Mouse (Mus musculus): ENCODE results near the gene Sstr4. TPM values are rescaled to one million over a fixed set of nuclear protein-coding genes. Genes with fewer than 3 reads are reported as not detected.

Sstr4 gene
- polyA plus RNA-seq (2016; fragmentation: Nextera tagmentation; extraction: Ambion mirVana), result 1.1 TPM in 2 replicates

- Histone ChIP-seq H3K27me3 (ENCODE audit: poor library complexity, severe bottlenecking) (peaks cover 50% of the 10 kb centered on the region), H3K27ac (peak within 1 kb of the TSS; percentile 65), H3K4me1 (peaks cover 19% of the 10 kb centered on the region), H3K9me3 (no peaks in the 10 kb centered on the region), H3K36me3 (replicated peaks) (no peaks in the 10 kb centered on the region), H3K4me3 (peak within 1 kb of the TSS; percentile 63)
- WGBS, result 4% methylated on average over 83 of the region's 83 CpGs
- peak; percentile 47 for DNase-seq (ENCODE audit: extremely low spot score, low spot score)
Measured at GRCm38 (mm10) chr2:148395131-148396051, at the start of gene Sstr4. Gene Sstr4, plus strand, starts transcription at chr2:148395344.

DNA sequence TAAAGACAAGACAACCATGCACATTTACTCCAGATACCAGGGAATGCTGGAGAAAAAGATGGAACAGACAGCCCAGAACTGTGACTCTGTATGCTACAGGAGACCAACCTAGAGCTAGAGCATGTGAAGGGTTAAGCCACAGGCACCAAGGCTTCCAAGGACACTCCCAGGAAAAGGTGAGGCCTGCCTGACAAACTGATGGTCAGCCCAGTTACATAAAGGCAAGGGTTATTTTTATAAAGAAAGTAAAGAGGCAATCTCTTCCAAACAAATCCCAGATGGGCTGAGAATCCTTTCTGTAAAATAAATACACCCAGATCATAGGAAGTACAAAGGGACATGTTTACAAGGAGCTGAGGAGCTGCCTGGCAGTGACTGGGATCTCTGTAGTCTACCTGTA, 49.8 kb upstream of the Sstr4 start:
- Histone ChIP-seq H3K4me1 (no peaks in the 10 kb centered on the region), H3K27ac (no peak overlapping the region), H3K36me3 (replicated peaks) (no peaks in the 10 kb centered on the region), H3K4me3 (no peak overlapping the region), H3K27me3 (ENCODE audit: poor library complexity, severe bottlenecking) (no peaks in the 10 kb centered on the region), H3K9me3 (no peaks in the 10 kb centered on the region)
- no peak for DNase-seq (ENCODE audit: extremely low spot score, low spot score)

DNA sequence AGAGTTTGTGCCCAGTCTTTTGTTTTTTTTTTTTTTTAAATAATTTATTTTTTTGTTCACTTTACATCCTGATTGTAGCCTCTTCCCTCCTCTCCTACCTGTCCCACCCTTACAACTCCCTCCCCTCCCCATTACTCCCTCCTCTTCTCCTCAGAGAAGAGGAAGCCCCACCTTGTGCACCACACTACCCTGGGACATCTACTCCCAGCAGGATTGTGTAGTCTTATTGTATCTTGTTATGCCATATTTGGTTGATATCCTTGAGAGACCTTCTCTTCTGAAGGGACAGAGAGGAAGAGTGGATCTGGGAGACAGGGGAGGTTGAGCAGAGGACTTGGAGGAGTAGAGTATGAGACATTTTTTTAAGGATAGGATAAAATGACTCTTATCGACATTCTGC, 48.2 kb upstream of the Sstr4 start:
- Histone ChIP-seq H3K27ac (no peak overlapping the region), H3K27me3 (ENCODE audit: poor library complexity, severe bottlenecking) (no peaks in the 10 kb centered on the region), H3K36me3 (replicated peaks) (no peaks in the 10 kb centered on the region), H3K4me3 (no peak overlapping the region), H3K4me1 (no peaks in the 10 kb centered on the region), H3K9me3 (no peaks in the 10 kb centered on the region)
- 100% methylated on average over 1 of the region's 1 CpGs for WGBS
- DNase-seq (ENCODE audit: extremely low spot score, low spot score), result no peak

GRCm38 (mm10) chr2:148349509-148350307, 45.4 kb upstream of the Sstr4 start:
- Histone ChIP-seq H3K9me3 (no peaks in the 10 kb centered on the region), H3K4me1 (no peaks in the 10 kb centered on the region), H3K27me3 (ENCODE audit: poor library complexity, severe bottlenecking) (no peaks in the 10 kb centered on the region), H3K36me3 (replicated peaks) (no peaks in the 10 kb centered on the region), H3K27ac (no peak overlapping the region), H3K4me3 (no peak overlapping the region)
- DNase-seq (ENCODE audit: extremely low spot score, low spot score), result no peak
- WGBS, result 83% methylated on average over 4 of the region's 4 CpGs

DNA sequence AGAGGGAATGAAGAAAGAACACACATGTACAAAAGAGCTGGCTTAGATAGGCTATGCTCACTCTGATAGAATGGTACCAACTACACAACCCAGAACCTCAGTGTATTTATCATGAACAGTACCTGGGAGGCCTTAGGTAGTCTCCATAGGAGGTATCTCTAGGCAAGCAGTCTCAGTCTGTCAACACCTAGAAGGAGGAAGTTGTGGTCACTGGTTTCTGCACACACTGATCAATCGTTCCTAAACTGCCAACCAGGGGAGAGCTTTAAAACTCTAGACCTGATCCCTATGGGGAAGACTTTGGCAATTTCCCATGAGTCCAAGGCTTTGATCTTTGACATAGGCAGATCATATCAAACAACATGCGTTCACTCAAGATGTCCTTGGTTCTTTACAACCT, 44.7 kb upstream of the Sstr4 start:
- Histone ChIP-seq H3K27ac (no peak overlapping the region), H3K9me3 (no peaks in the 10 kb centered on the region), H3K4me1 (no peaks in the 10 kb centered on the region), H3K27me3 (ENCODE audit: poor library complexity, severe bottlenecking) (no peaks in the 10 kb centered on the region), H3K4me3 (no peak overlapping the region), H3K36me3 (replicated peaks) (no peaks in the 10 kb centered on the region)
- DNase-seq (ENCODE audit: extremely low spot score, low spot score), result no peak
- WGBS, result 85% methylated on average over 2 of the region's 2 CpGs

DNA sequence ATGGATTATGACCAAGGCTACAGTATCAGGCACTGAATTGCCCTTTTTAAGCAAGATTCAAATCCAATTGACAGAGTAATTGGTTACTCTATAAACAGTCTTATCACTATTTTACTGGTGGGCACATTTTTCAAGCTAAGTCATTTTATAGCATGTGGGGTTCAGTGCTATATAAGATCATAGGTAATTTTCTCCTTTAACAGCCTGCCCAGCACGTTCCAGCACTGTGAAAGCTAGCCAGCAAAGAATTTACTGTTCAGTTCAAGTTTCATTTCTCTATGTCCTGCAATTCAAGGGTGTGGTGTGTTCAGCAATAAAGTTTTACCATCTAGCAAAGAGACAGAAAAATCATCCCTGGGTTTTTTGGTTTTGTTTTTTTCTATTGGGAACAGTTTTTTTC, 42.5 kb upstream of the Sstr4 start:
- 85% methylated on average over 1 of the region's 1 CpGs for WGBS
- no peaks in the 10 kb centered on the region for H3K36me3 ChIP-seq (replicated peaks)
- H3K4me3 ChIP-seq, result no peak overlapping the region

GRCm38 (mm10) chr2:148357145-148357544, 38.0 kb upstream of the Sstr4 start:
- H3K36me3 ChIP-seq (replicated peaks), result no peaks in the 10 kb centered on the region
- H3K27ac ChIP-seq, result no peak overlapping the region
- H3K4me1 ChIP-seq, result no peaks in the 10 kb centered on the region
- H3K4me3 ChIP-seq, result no peak overlapping the region
- no peak for DNase-seq (ENCODE audit: extremely low spot score, low spot score)
- 84% methylated on average over 1 of the region's 1 CpGs for WGBS
- H3K27me3 ChIP-seq (ENCODE audit: poor library complexity, severe bottlenecking), result no peaks in the 10 kb centered on the region
- no peaks in the 10 kb centered on the region for H3K9me3 ChIP-seq

More for the DNA sequence above, 42.5 kb upstream of the Sstr4 start:
- H3K4me1 ChIP-seq, result no peaks in the 10 kb centered on the region
- H3K27ac ChIP-seq, result no peak overlapping the region
- DNase-seq (ENCODE audit: extremely low spot score, low spot score), result no peak
- H3K9me3 ChIP-seq, result no peaks in the 10 kb centered on the region
- H3K27me3 ChIP-seq (ENCODE audit: poor library complexity, severe bottlenecking), result no peaks in the 10 kb centered on the region

- Histone ChIP-seq H3K4me3 (no peak overlapping the region), H3K36me3 (replicated peaks) (no peaks in the 10 kb centered on the region), H3K27ac (no peak overlapping the region), H3K27me3 (ENCODE audit: poor library complexity, severe bottlenecking) (no peaks in the 10 kb centered on the region), H3K4me1 (0 out of 2 replicates have a peak, but pooled peaks cover 3% of the 10 kb centered on the region), H3K9me3 (no peaks in the 10 kb centered on the region)
- WGBS, result 92% methylated on average over 3 of the region's 3 CpGs
- DNase-seq (ENCODE audit: extremely low spot score, low spot score), result no peak
Measured at GRCm38 (mm10) chr2:148364536-148364935, 30.6 kb upstream of the Sstr4 start.

DNA sequence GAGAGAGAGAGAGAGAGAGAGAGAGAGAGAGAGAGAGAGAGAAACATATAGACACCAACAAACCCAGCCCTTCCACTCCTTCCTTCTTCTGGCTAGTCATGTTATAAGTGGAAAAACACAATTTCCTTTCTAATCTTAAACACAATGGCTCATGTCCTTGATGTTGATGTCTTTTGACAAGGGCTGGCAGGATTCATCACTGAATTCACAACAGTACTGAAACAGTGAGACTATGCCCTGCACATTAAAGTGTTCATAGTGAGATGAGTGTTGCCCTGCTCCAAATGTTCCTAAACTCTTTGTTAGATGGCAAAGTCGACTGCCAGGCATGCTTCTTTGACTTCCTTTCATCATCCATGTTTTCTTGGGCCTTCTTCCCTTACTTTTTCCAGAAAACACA, 29.9 kb upstream of the Sstr4 start:
- Histone ChIP-seq H3K4me1 (0 out of 2 replicates have a peak, but pooled peaks cover 3% of the 10 kb centered on the region), H3K9me3 (no peaks in the 10 kb centered on the region), H3K36me3 (replicated peaks) (no peaks in the 10 kb centered on the region), H3K27ac (no peak overlapping the region), H3K27me3 (ENCODE audit: poor library complexity, severe bottlenecking) (no peaks in the 10 kb centered on the region), H3K4me3 (no peak overlapping the region)
- WGBS, result 53% methylated on average over 1 of the region's 1 CpGs
- DNase-seq (ENCODE audit: extremely low spot score, low spot score), result no peak

DNA sequence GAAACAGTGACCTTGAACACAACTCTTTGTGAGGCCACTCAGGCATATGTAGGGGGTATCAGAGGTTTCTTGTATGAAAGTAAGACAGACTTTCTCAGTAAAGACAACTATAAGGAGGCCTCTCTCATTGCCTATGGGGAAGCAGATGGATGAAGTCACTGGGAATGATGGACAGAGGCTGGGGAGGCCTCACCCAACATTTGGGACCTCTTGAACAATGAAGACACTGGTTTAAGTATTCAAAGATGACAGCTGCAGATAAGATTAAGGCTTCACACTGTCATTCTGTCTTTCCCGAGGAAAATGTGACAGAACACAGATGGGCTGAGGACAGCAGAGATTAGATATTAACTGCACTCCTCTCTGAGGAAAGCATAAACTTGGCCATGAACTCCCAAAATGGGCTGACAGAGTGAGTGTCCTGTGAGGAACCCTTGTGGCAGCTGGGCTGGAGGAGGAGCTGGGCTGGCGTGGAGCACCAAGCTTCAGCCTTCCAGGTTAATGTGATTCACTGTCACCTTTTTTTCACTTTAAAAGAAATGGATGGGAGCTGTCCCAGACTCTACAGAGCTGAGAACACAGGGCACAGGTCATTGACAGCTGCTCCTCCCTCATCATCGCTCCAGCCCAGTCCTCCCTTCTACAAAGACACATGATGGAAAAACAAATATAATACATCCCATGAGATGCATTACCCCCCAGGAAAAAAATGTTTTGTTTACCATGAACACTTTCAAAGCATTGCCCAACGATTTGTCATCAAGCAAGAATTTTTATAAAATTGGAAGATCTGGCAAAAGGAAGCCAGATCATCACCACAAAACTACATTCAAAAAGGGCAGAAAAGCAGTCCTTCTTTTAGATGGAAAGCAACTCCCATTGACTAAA, 23.2 kb upstream of the Sstr4 start:
- no peak overlapping the region for H3K27ac ChIP-seq
- no peaks in the 10 kb centered on the region for H3K9me3 ChIP-seq
- no peaks in the 10 kb centered on the region for H3K27me3 ChIP-seq (ENCODE audit: poor library complexity, severe bottlenecking)
- H3K4me1 ChIP-seq, result no peaks in the 10 kb centered on the region
- 82% methylated on average over 4 of the region's 4 CpGs for WGBS
- H3K36me3 ChIP-seq (replicated peaks), result no peaks in the 10 kb centered on the region
- H3K4me3 ChIP-seq, result no peak overlapping the region
- DNase-seq (ENCODE audit: extremely low spot score, low spot score), result no peak

DNA sequence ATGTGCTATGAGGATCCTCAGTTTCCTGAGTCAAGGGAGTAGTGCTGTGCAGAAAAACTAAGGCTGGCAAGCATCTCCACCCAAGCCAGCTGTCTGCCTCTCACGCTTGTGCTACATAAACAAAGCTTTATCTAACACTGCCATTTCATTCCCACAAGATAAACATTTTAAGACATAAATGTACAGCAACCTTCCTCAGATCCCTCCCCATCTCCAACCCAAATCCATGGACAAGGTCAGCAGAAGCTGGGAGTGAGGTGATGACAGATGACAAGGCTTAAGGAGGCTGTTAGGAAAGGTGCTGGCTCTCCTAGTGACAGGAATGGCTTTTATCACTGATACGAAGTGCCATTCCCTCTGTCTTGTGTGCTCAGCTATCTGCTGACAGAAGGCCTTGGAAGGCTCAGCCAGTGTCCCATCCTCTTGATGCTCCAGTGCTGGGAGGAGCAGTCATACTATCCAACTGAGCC, 21.5 kb upstream of the Sstr4 start:
- Histone ChIP-seq H3K9me3 (no peaks in the 10 kb centered on the region), H3K36me3 (replicated peaks) (no peaks in the 10 kb centered on the region), H3K27ac (no peak overlapping the region), H3K4me1 (no peaks in the 10 kb centered on the region), H3K4me3 (no peak overlapping the region), H3K27me3 (ENCODE audit: poor library complexity, severe bottlenecking) (no peaks in the 10 kb centered on the region)
- WGBS, result 87% methylated on average over 2 of the region's 2 CpGs
- DNase-seq (ENCODE audit: extremely low spot score, low spot score), result no peak
